Mouse (Mus musculus): ENCODE results near the gene Nck2. TPM values are rescaled to one million over a fixed set of nuclear protein-coding genes. Genes with fewer than 3 reads are reported as not detected.

The Nck2 gene
- polyA plus RNA-seq, 1 experiment from 2014 or later, result 31.9 TPM

DNA sequence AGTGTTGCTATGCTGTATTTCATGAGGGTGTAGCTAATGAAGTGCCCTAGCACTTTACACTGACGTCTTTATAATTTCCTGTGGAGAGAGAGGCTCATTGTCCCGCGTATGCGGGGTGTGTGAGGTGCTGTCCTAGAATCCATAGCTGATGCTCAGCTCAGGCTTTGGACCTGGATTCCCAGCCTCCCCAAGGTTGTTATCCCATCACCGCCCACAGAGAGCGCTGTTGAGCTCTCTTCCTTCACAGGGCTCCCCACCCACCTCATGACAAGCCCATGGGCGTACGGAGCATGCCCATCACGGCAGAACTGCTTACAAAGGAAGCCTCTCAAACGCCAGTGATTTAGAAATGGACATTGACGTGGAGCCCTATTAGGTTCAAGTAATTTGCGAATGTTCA, 66.9 kb downstream of the Nck2 start:
- H3K4me3 ChIP-seq (ENCODE audit: low read depth, low read length), result no peak overlapping the region
- H3K27me3 ChIP-seq (ENCODE audit: control insufficient read depth, insufficient read depth, low read length), result no peaks in the 10 kb centered on the region
- no peak overlapping the region for H3K27ac ChIP-seq (ENCODE audit: low read depth, low read length)
- no peaks in the 10 kb centered on the region for H3K36me3 ChIP-seq (ENCODE audit: control insufficient read depth, insufficient read depth, low read length)
- no peaks in the 10 kb centered on the region for H3K4me1 ChIP-seq (replicated peaks; ENCODE audit: control insufficient read depth, insufficient read depth, low read length)
- no peaks in the 10 kb centered on the region for H3K9me3 ChIP-seq (ENCODE audit: control insufficient read depth, low read length)
- ATAC-seq (ENCODE audit: low FRiP score), result no peak
- 85% methylated on average over 12 of the region's 12 CpGs for WGBS
- no peak overlapping the region for H3K4me2 ChIP-seq (replicated peaks; ENCODE audit: low read depth, low read length)
- no peak overlapping the region for H3K9ac ChIP-seq (ENCODE audit: low read depth, low read length)
- DNase-seq (ENCODE audit: low spot score), result peak; percentile 30

DNA sequence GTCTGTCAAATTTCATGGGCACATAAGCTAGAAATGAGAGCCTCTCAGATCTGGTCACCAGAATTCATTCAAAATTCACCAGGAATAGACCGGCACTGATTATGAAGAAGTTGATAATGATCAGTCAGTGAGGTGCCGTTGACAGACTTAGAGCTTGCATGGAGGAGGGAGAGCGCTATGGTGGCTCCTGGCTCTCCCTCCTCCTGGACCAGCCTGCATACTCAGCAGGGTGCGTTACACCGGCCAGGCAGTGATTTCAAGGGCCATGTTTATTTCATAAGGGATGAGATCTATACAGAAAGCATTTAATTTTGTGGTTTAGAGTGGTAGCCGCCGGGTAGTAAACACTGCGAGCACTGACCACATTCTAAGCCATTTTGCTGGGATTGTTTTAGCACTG, 67.3 kb downstream of the Nck2 start:
- no peak overlapping the region for H3K4me2 ChIP-seq (replicated peaks; ENCODE audit: low read depth, low read length)
- no peaks in the 10 kb centered on the region for H3K27me3 ChIP-seq (ENCODE audit: control insufficient read depth, insufficient read depth, low read length)
- no peak overlapping the region for H3K27ac ChIP-seq (ENCODE audit: low read depth, low read length)
- no peaks in the 10 kb centered on the region for H3K9me3 ChIP-seq (ENCODE audit: control insufficient read depth, low read length)
- H3K36me3 ChIP-seq (ENCODE audit: control insufficient read depth, insufficient read depth, low read length), result no peaks in the 10 kb centered on the region
- WGBS, result 89% methylated on average over 8 of the region's 8 CpGs
- no peaks in the 10 kb centered on the region for H3K4me1 ChIP-seq (replicated peaks; ENCODE audit: control insufficient read depth, insufficient read depth, low read length)
- no peak for DNase-seq (ENCODE audit: low spot score)
- no peak overlapping the region for H3K9ac ChIP-seq (ENCODE audit: low read depth, low read length)
- 0 out of 2 replicates have a peak, but pooled peaks have one; percentile 47 for ATAC-seq (ENCODE audit: low FRiP score)
- no peak overlapping the region for H3K4me3 ChIP-seq (ENCODE audit: low read depth, low read length)

DNA sequence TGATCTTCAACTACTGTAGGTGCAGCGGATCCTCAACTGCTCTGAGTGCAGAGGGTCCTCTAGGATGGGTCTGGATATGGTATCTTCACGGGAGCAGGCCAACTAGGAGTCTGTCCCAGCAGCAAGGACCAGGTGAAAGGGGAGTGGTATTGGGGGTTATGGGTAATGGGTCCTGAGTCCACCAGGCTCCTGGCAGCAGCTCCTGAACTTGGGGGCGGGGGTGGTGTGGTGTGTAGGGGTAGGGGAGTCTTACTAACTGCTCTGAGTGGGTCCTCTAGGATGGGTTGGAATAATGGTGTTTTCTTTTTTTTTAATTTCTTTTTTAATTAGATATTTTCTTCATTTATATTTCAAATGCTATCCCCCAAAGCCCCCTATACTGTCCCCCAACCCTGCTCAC, 73.0 kb downstream of the Nck2 start:
- Histone ChIP-seq H3K27me3 (ENCODE audit: control insufficient read depth, insufficient read depth, low read length) (no peaks in the 10 kb centered on the region), H3K9ac (ENCODE audit: low read depth, low read length) (no peak overlapping the region), H3K36me3 (ENCODE audit: control insufficient read depth, insufficient read depth, low read length) (no peaks in the 10 kb centered on the region), H3K4me2 (replicated peaks; ENCODE audit: low read depth, low read length) (no peak overlapping the region), H3K4me3 (ENCODE audit: low read depth, low read length) (no peak overlapping the region), H3K4me1 (replicated peaks; ENCODE audit: control insufficient read depth, insufficient read depth, low read length) (no peaks in the 10 kb centered on the region), H3K9me3 (ENCODE audit: control insufficient read depth, low read length) (no peaks in the 10 kb centered on the region), H3K27ac (ENCODE audit: low read depth, low read length) (no peak overlapping the region)
- WGBS, result 88% methylated on average over 3 of the region's 3 CpGs
- DNase-seq (ENCODE audit: low spot score), result no peak
- ATAC-seq (ENCODE audit: low FRiP score), result no peak

DNA sequence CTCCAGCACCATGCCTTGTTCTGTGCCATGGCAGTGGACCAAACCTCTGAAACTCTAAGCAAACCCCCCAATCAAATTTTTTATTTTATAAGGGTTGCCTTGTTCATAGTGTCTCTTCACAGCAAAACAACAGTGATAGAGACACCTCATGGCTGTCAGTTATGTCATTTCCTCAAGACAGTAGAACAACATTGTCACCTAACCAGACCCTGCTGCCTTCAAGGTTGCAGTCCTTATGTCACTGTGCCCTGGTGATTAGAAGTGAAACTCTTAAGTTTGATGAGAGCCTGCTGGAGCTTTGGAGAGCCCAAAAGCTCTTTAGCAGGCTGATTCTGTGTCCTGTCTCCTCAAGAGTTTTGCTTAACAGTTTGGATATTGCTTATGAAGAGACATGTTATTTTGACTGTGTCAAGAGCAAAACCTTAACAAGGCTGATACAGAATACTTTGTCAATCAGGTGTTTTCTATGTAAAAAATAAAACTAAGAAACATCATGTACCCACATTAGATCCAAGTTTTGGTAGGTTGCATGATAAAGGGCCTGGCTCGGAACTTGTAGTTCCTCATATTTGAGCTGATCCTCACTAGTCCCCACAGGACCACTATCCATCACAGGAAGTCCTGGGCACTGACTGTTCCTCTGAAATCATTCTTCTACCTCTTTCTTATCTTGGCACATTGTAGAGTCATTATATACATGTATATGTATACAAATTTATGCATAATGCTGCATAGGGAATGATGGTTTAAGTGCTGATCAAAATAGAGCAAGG, 76.0 kb downstream of the Nck2 start:
- Histone ChIP-seq H3K36me3 (ENCODE audit: control insufficient read depth, insufficient read depth, low read length) (no peaks in the 10 kb centered on the region), H3K4me3 (ENCODE audit: low read depth, low read length) (no peak overlapping the region), H3K9me3 (ENCODE audit: control insufficient read depth, low read length) (no peaks in the 10 kb centered on the region), H3K4me2 (replicated peaks; ENCODE audit: low read depth, low read length) (no peak overlapping the region), H3K4me1 (replicated peaks; ENCODE audit: control insufficient read depth, insufficient read depth, low read length) (no peaks in the 10 kb centered on the region), H3K27me3 (ENCODE audit: control insufficient read depth, insufficient read depth, low read length) (no peaks in the 10 kb centered on the region), H3K9ac (ENCODE audit: low read depth, low read length) (no peak overlapping the region), H3K27ac (ENCODE audit: low read depth, low read length) (no peak overlapping the region)
- ATAC-seq (ENCODE audit: low FRiP score) (no peak), DNase-seq (ENCODE audit: low spot score) (no peak)
- WGBS, result 100% methylated on average over 1 of the region's 1 CpGs

DNA sequence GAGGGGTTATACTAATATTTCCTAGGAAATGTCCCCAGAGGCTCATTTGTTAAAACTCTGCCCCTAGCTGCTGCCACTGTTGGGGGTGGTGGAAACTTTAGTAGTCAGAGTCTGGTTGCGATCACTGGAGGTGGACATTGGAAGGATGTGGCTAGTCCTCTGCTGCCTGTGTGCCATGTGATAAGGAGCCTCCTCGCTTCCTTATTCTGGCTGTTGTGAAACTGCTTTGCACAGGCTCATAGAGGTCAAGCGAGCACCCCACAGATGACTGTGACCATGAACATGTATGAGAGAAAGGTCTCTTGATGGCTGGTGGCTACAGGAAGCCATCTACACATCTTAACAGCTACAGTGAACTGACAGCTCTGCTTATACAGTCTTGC, 76.6 kb downstream of the Nck2 start:
- no peak for DNase-seq (ENCODE audit: low spot score)
- Histone ChIP-seq H3K9ac (ENCODE audit: low read depth, low read length) (no peak overlapping the region), H3K27ac (ENCODE audit: low read depth, low read length) (no peak overlapping the region), H3K27me3 (ENCODE audit: control insufficient read depth, insufficient read depth, low read length) (no peaks in the 10 kb centered on the region), H3K4me2 (replicated peaks; ENCODE audit: low read depth, low read length) (no peak overlapping the region), H3K36me3 (ENCODE audit: control insufficient read depth, insufficient read depth, low read length) (no peaks in the 10 kb centered on the region), H3K9me3 (ENCODE audit: control insufficient read depth, low read length) (no peaks in the 10 kb centered on the region), H3K4me3 (ENCODE audit: low read depth, low read length) (no peak overlapping the region), H3K4me1 (replicated peaks; ENCODE audit: control insufficient read depth, insufficient read depth, low read length) (no peaks in the 10 kb centered on the region)
- no peak for ATAC-seq (ENCODE audit: low FRiP score)
- WGBS, result 88% methylated on average over 3 of the region's 3 CpGs

DNA sequence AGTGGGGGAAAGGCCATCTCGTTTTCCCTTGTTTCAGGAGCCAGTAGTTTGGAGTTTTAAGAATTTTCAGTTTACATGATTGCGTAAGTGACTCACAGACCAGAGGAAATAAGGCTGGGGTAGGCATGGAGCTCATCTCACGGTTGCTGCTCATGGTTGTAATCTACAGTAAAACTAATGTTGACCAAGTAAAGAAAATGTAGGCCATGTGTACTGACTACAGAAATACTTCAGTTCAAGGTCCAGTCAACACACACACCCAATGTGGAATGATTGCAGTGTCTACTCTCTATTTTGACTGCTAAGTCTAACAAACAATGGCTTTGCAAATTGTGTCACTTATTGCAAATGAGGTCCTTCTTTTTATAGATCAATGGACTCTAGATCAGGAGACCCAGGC, 77.1 kb downstream of the Nck2 start:
- no peak for ATAC-seq (ENCODE audit: low FRiP score)
- Histone ChIP-seq H3K4me1 (replicated peaks; ENCODE audit: control insufficient read depth, insufficient read depth, low read length) (no peaks in the 10 kb centered on the region), H3K27ac (ENCODE audit: low read depth, low read length) (no peak overlapping the region), H3K9me3 (ENCODE audit: control insufficient read depth, low read length) (no peaks in the 10 kb centered on the region), H3K4me2 (replicated peaks; ENCODE audit: low read depth, low read length) (no peak overlapping the region), H3K27me3 (ENCODE audit: control insufficient read depth, insufficient read depth, low read length) (no peaks in the 10 kb centered on the region), H3K4me3 (ENCODE audit: low read depth, low read length) (no peak overlapping the region), H3K9ac (ENCODE audit: low read depth, low read length) (no peak overlapping the region), H3K36me3 (ENCODE audit: control insufficient read depth, insufficient read depth, low read length) (no peaks in the 10 kb centered on the region)
- DNase-seq (ENCODE audit: low spot score), result no peak
- 89% methylated on average over 3 of the region's 3 CpGs for WGBS

DNA sequence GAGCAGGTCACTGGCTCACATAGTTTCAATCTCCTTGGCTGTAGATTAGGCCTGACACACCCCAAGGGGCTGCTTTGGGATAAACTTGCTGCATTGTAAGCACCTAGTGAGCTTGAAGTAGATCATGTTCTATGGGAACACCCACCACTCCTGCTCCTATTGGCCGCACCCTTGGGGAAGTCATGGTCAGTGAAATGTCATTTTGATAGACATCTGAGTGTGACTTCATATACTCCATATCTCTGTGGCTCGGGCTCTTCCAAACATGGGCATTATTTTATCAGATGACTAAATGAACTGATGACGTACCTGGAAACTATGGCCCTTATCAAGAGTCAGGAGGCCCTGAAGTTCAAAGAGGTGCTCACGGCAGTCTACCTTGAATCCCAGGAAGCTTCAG, 77.6 kb downstream of the Nck2 start:
- ATAC-seq (ENCODE audit: low FRiP score), result no peak
- 96% methylated on average over 4 of the region's 4 CpGs for WGBS

DNA sequence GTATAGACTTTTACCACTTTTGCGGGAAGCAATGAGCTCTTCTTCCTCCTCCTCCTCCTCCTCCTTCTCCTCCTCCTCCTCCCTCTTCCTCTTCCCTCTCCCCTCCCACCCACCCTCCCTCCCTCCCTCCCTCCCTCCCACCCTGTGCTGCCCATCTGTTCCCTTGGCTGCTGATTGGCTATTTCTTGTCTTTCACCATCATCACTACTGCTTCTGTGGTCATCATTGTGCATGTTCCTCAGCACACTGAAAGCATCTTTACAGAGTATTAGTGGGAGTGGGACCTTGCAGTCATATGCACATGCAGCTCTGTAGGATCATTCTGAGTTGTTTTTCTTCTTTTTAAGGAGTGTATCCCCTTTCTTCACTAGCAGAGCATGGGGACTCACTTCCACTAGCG, 78.6 kb downstream of the Nck2 start:
- H3K9me3 ChIP-seq (ENCODE audit: control insufficient read depth, low read length), result no peaks in the 10 kb centered on the region
- no peaks in the 10 kb centered on the region for H3K4me1 ChIP-seq (replicated peaks; ENCODE audit: control insufficient read depth, insufficient read depth, low read length)
- no peak overlapping the region for H3K27ac ChIP-seq (ENCODE audit: low read depth, low read length)
- no peak overlapping the region for H3K9ac ChIP-seq (ENCODE audit: low read depth, low read length)
- DNase-seq (ENCODE audit: low spot score) (no peak), ATAC-seq (ENCODE audit: low FRiP score) (peak; percentile 61)
- WGBS, result 72% methylated on average over 2 of the region's 2 CpGs
- H3K36me3 ChIP-seq (ENCODE audit: control insufficient read depth, insufficient read depth, low read length), result no peaks in the 10 kb centered on the region
- H3K4me2 ChIP-seq (replicated peaks; ENCODE audit: low read depth, low read length), result no peak overlapping the region
- H3K27me3 ChIP-seq (ENCODE audit: control insufficient read depth, insufficient read depth, low read length), result no peaks in the 10 kb centered on the region
- H3K4me3 ChIP-seq (ENCODE audit: low read depth, low read length), result no peak overlapping the region

More for the DNA sequence above, 77.6 kb downstream of the Nck2 start:
- no peak overlapping the region for H3K27ac ChIP-seq (ENCODE audit: low read depth, low read length)
- no peak for DNase-seq (ENCODE audit: low spot score)
- H3K27me3 ChIP-seq (ENCODE audit: control insufficient read depth, insufficient read depth, low read length), result no peaks in the 10 kb centered on the region
- no peak overlapping the region for H3K4me3 ChIP-seq (ENCODE audit: low read depth, low read length)
- H3K9ac ChIP-seq (ENCODE audit: low read depth, low read length), result no peak overlapping the region
- H3K9me3 ChIP-seq (ENCODE audit: control insufficient read depth, low read length), result no peaks in the 10 kb centered on the region
- H3K4me1 ChIP-seq (replicated peaks; ENCODE audit: control insufficient read depth, insufficient read depth, low read length), result no peaks in the 10 kb centered on the region
- H3K4me2 ChIP-seq (replicated peaks; ENCODE audit: low read depth, low read length), result no peak overlapping the region
- H3K36me3 ChIP-seq (ENCODE audit: control insufficient read depth, insufficient read depth, low read length), result no peaks in the 10 kb centered on the region

DNA sequence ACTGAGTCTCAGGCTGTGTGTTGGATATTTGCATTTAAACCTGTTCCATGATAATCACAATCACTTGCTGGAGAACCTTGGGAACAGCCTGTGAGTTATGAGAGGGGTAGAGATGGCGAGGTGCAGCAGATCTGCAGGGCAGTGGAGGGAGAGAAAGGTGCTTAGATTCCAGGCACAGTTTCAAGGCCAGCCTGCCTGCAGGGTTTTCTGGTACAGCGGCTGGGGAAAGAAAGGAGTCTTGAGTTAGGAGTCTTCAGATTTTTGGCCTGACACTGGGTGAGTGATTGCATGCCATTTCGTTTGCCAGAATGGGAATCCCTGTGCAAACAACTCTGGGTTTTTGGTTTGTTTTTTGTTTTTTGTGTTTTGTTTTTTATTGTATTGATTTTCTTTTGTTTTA, 80.0 kb downstream of the Nck2 start:
- no peak for DNase-seq (ENCODE audit: low spot score)
- H3K27ac ChIP-seq (ENCODE audit: low read depth, low read length), result no peak overlapping the region
- H3K4me1 ChIP-seq (replicated peaks; ENCODE audit: control insufficient read depth, insufficient read depth, low read length), result no peaks in the 10 kb centered on the region
- no peak overlapping the region for H3K4me2 ChIP-seq (replicated peaks; ENCODE audit: low read depth, low read length)
- 81% methylated on average over 3 of the region's 3 CpGs for WGBS
- no peak overlapping the region for H3K9ac ChIP-seq (ENCODE audit: low read depth, low read length)
- no peak overlapping the region for H3K4me3 ChIP-seq (ENCODE audit: low read depth, low read length)
- no peaks in the 10 kb centered on the region for H3K27me3 ChIP-seq (ENCODE audit: control insufficient read depth, insufficient read depth, low read length)
- H3K36me3 ChIP-seq (ENCODE audit: control insufficient read depth, insufficient read depth, low read length), result no peaks in the 10 kb centered on the region
- no peak for ATAC-seq (ENCODE audit: low FRiP score)
- H3K9me3 ChIP-seq (ENCODE audit: control insufficient read depth, low read length), result no peaks in the 10 kb centered on the region

All from hindbrain, embryonic 11.5 days (tissue).